ENCODE assay signal across 8 mouse cellular contexts in genomic region chr2:122298096-122298499, GRCm38 (mm10). TPM values are rescaled to one million over a fixed set of nuclear protein-coding genes. Genes with fewer than 3 reads are reported as not detected.
A peak's percentile ranks its signal among the peaks of the same experiment; 100 is the strongest.
DNase-seq lines count a peak whose midpoint lies in the region; ATAC-seq lines count a peak whose summit lies in the region.

Duox2 (minus strand) TSS chr2:122298449.

- H3K9me3 ChIP-seq in megakaryocyte, embryonic 14.5 days, result no peaks in the 10 kb centered on the region
- no peaks in the 10 kb centered on the region for H3K9me3 ChIP-seq in liver, embryonic 12.5 days (replicated peaks)
- H3K9me3 ChIP-seq in stomach, embryonic 15.5 days, result no peaks in the 10 kb centered on the region

- H3K36me3 ChIP-seq in megakaryocyte, embryonic 14.5 days (replicated peaks; ENCODE audit: low read length), result no peaks in the 10 kb centered on the region
- no peaks in the 10 kb centered on the region for H3K36me3 ChIP-seq in liver, embryonic 12.5 days
- no peaks in the 10 kb centered on the region for H3K36me3 ChIP-seq in stomach, embryonic 15.5 days

- ATAC-seq in CD4-positive, CD25-positive, alpha-beta regulatory T cell, adult 4 months, result no peak
- no peak for ATAC-seq in megakaryocyte, adult 5-6 weeks (ENCODE audit: poor library complexity, severe bottlenecking)
- ATAC-seq in liver, embryonic 12.5 days, result no peak
- no peak for ATAC-seq in stomach, embryonic 15.5 days (ENCODE audit: insufficient read depth, low FRiP score, low read depth)

- 5% methylated on average over 13 of the region's 13 CpGs for WGBS in liver, embryonic 12.5 days (ENCODE audit: insufficient replicate concordance)
- 3% methylated on average over 13 of the region's 13 CpGs for WGBS in stomach, embryonic 15.5 days

- no peak within 1 kb of the TSS for H3K9ac ChIP-seq in liver, embryonic 12.5 days
- H3K9ac ChIP-seq in stomach, embryonic 15.5 days, result no peak within 1 kb of the TSS

- peak within 1 kb of the TSS; percentile 80 for H3K4me3 ChIP-seq in megakaryocyte, embryonic 14.5 days (replicated peaks)
- peak within 1 kb of the TSS; percentile 22 for H3K4me3 ChIP-seq in liver, embryonic 12.5 days
- H3K4me3 ChIP-seq in stomach, embryonic 15.5 days (replicated peaks), result peak within 1 kb of the TSS; percentile 27

- no peak within 1 kb of the TSS for H3K27ac ChIP-seq in liver, embryonic 12.5 days
- H3K27ac ChIP-seq in stomach, embryonic 15.5 days, result no peak within 1 kb of the TSS

- peak within 1 kb of the TSS; percentile 42 for H3K4me2 ChIP-seq in liver, embryonic 12.5 days
- peak within 1 kb of the TSS; percentile 57 for H3K4me2 ChIP-seq in stomach, embryonic 15.5 days

- peak; percentile 21 for DNase-seq in CD4-positive, CD25-positive, alpha-beta regulatory T cell, adult 2 months (ENCODE audit: low read depth, low spot score)
- DNase-seq in layer of hippocampus, postnatal 14 days (ENCODE audit: low spot score in 2 of 2), result no peak
- no peak for DNase-seq in thymus, postnatal 14 days

- H3K27me3 ChIP-seq in megakaryocyte, embryonic 14.5 days (replicated peaks), result peaks cover 95% of the 10 kb centered on the region
- peaks cover 100% of the 10 kb centered on the region for H3K27me3 ChIP-seq in liver, embryonic 12.5 days (replicated peaks)
- peaks cover 83% of the 10 kb centered on the region for H3K27me3 ChIP-seq in stomach, embryonic 15.5 days (replicated peaks)

- H3K4me1 ChIP-seq in megakaryocyte, embryonic 14.5 days, result peaks cover 60% of the 10 kb centered on the region
- H3K4me1 ChIP-seq in liver, embryonic 12.5 days, result peaks cover 9% of the 10 kb centered on the region
- H3K4me1 ChIP-seq in stomach, embryonic 15.5 days, result peaks cover 35% of the 10 kb centered on the region

RNA-seq across cellular contexts. Expression of gene Duox2, which starts in this region (rescaled TPM):
- not detected for polyA plus RNA-seq in CD4-positive, CD25-positive, alpha-beta regulatory T cell, adult 4 months (2017; shearing (Covaris generic))
- not detected in 2 replicates for polyA plus RNA-seq in megakaryocyte, embryonic 14.5 days (2012; ENCODE audit: insufficient read depth, low replicate concordance)
- not detected in 2 replicates for total RNA-seq in megakaryocyte, adult 5-6 weeks (2015)
- not detected in 2 replicates for total RNA-seq in megakaryocyte, adult 5-6 weeks (2017)
- polyA plus RNA-seq in liver, embryonic 12.5 days (2016; fragmentation: Nextera tagmentation; extraction: Ambion mirVana), result not detected in 2 replicates
- polyA plus RNA-seq in stomach, embryonic 15.5 days (2015; fragmentation: Nextera tagmentation; extraction: Ambion mirVana), result 0.15 and 0.35 TPM in 2 replicates
- under 1 TPM in 1 of 2 experiments, not detected in 1; 0.09 TPM for total RNA-seq in layer of hippocampus, postnatal 14 days (2021)

Comparison
In these comparisons a context has a peak if more than half of its experiments do, and no peak if none do; other contexts are left out.
1. H3K4me3 ChIP-seq: peak in every context shown above with its lines; median percentile 80 in megakaryocyte, embryonic 14.5 days; 27 in stomach, embryonic 15.5 days; 22 in liver, embryonic 12.5 days.